Mouse (Mus musculus) embryonic facial prominence, embryonic 13.5 days (tissue): Measurements from ENCODE around the gene Il12a. TPM values are rescaled to one million over a fixed set of nuclear protein-coding genes. Genes with fewer than 3 reads are reported as not detected.

Experiments used
- ATAC-seq: fragments of 200-750 bp; cut with Nextera tagmentation; 2 replicates; pipeline ENCODE4 v1.8.0; 2017; ENCODE audit warnings: low read depth; ENCODE audit not compliant: insufficient number of reproducible peaks, insufficient read depth, low FRiP score, low TSS enrichment
- H3K27ac ChIP-seq: fragments of 300-500 bp; sonication (generic); 2 replicates; pipeline ENCODE4 v1.5.1; 2015; ENCODE audit warnings: moderate library complexity, mild to moderate bottlenecking, inconsistent platforms
- H3K27me3 ChIP-seq: fragments of 300-500 bp; sonication (generic); 2 replicates; pipeline ENCODE4 v1.6.1; 2015; ENCODE audit warnings: mild to moderate bottlenecking, inconsistent platforms
- H3K36me3 ChIP-seq: fragments of 300-500 bp; sonication (generic); 2 replicates; pipeline ENCODE4 v1.6.1; 2015; ENCODE audit warnings: mild to moderate bottlenecking, inconsistent platforms
- H3K4me1 ChIP-seq: fragments of 300-500 bp; sonication (generic); 2 replicates; pipeline ENCODE4 v1.6.1; 2015; ENCODE audit warnings: inconsistent platforms
- H3K4me2 ChIP-seq: fragments of 300-500 bp; sonication (generic); 2 replicates; pipeline ENCODE4 v1.6.1; 2015; ENCODE audit warnings: moderate library complexity, mild to moderate bottlenecking, inconsistent platforms
- H3K4me3 ChIP-seq: fragments of 300-500 bp; sonication (generic); 2 replicates; pipeline ENCODE4 v1.5.1; 2015; ENCODE audit warnings: mild to moderate bottlenecking, inconsistent platforms
- H3K9ac ChIP-seq: fragments of 300-500 bp; sonication (generic); 2 replicates; pipeline ENCODE4 v1.6.1; 2015; ENCODE audit warnings: mild to moderate bottlenecking, inconsistent platforms
- H3K9me3 ChIP-seq: fragments of 300-500 bp; sonication (generic); 2 replicates; pipeline ENCODE4 v1.6.1; 2016; ENCODE audit warnings: inconsistent platforms
- WGBS: fragments of 180-500 bp; shearing (Covaris S2); methylation state at CpG from one replicate; pipeline ENCODE4 v1.1.7; 2015; ENCODE audit warnings: mixed read lengths; 5-methylcytosine and 5-hydroxymethylcytosine counted together
- polyA plus RNA-seq: library from polyadenylated mRNA; unstranded; fragments of >200 nt; fragmentation: Nextera tagmentation; extraction: Ambion mirVana; gene quantifications from 2 replicates; pipeline ENCODE4 v1.2.1, GENCODE M21; 2015

Gene Il12a
- polyA plus RNA-seq, 1 experiment from 2014 or later, result 0.22 TPM

GRCm38 (mm10) chr3:68691100-68691778 lies 795 bp downstream of the Il12a start:
- Histone ChIP-seq H3K27ac (no peak overlapping the region), H3K27me3 (no peaks in the 10 kb centered on the region), H3K4me3 (no peak overlapping the region), H3K9me3 (no peaks in the 10 kb centered on the region), H3K4me2 (no peak overlapping the region), H3K4me1 (peaks cover 18% of the 10 kb centered on the region), H3K9ac (no peak overlapping the region), H3K36me3 (no peaks in the 10 kb centered on the region)
- WGBS, result 83% methylated on average over 28 of the region's 28 CpGs
- no peak for ATAC-seq

- ATAC-seq, result no peak
- H3K36me3 ChIP-seq, result no peaks in the 10 kb centered on the region
- no peak overlapping the region for H3K4me2 ChIP-seq
- 87% methylated on average over 7 of the region's 7 CpGs for WGBS
- H3K4me3 ChIP-seq, result no peak overlapping the region
- H3K9ac ChIP-seq, result no peak overlapping the region
- peaks cover 18% of the 10 kb centered on the region for H3K4me1 ChIP-seq
- H3K27ac ChIP-seq, result no peak overlapping the region
- no peaks in the 10 kb centered on the region for H3K27me3 ChIP-seq
- no peaks in the 10 kb centered on the region for H3K9me3 ChIP-seq
These were observed 1.6 kb downstream of the Il12a start for GRCm38 (mm10) chr3:68691938-68692599.

GRCm38 (mm10) chr3:68692600-68693225 lies 2.3 kb downstream of the Il12a start:
- 70% methylated on average over 11 of the region's 11 CpGs for WGBS
- Histone ChIP-seq H3K27me3 (no peaks in the 10 kb centered on the region), H3K27ac (no peak overlapping the region)

GRCm38 (mm10) chr3:68693441-68694048 lies 3.1 kb downstream of the Il12a start:
- H3K27me3 ChIP-seq, result no peaks in the 10 kb centered on the region
- H3K4me1 ChIP-seq, result peaks cover 18% of the 10 kb centered on the region
- H3K36me3 ChIP-seq, result no peaks in the 10 kb centered on the region
- 54% methylated on average over 11 of the region's 11 CpGs for WGBS
- H3K4me2 ChIP-seq, result no peak overlapping the region
- H3K9me3 ChIP-seq, result no peaks in the 10 kb centered on the region
- ATAC-seq, result no peak
- no peak overlapping the region for H3K9ac ChIP-seq
- H3K27ac ChIP-seq, result no peak overlapping the region
- no peak overlapping the region for H3K4me3 ChIP-seq

More at GRCm38 (mm10) chr3:68692600-68693225, 2.3 kb downstream of the Il12a start:
- H3K4me3 ChIP-seq, result no peak overlapping the region
- no peaks in the 10 kb centered on the region for H3K36me3 ChIP-seq
- no peak overlapping the region for H3K9ac ChIP-seq
- no peak for ATAC-seq
- no peaks in the 10 kb centered on the region for H3K9me3 ChIP-seq
- peaks cover 18% of the 10 kb centered on the region for H3K4me1 ChIP-seq
- no peak overlapping the region for H3K4me2 ChIP-seq

- H3K9me3 ChIP-seq, result no peaks in the 10 kb centered on the region
- no peaks in the 10 kb centered on the region for H3K27me3 ChIP-seq
- no peak overlapping the region for H3K9ac ChIP-seq
- no peak overlapping the region for H3K4me2 ChIP-seq
- H3K4me1 ChIP-seq, result peaks cover 18% of the 10 kb centered on the region
- no peak overlapping the region for H3K4me3 ChIP-seq
- H3K36me3 ChIP-seq, result no peaks in the 10 kb centered on the region
- 91% methylated on average over 5 of the region's 5 CpGs for WGBS
- ATAC-seq, result no peak
- no peak overlapping the region for H3K27ac ChIP-seq
These were observed 4.9 kb downstream of the Il12a start for GRCm38 (mm10) chr3:68695321-68695720.

GRCm38 (mm10) chr3:68696495-68697200 lies 6.2 kb downstream of the Il12a start:
- Histone ChIP-seq H3K36me3 (no peaks in the 10 kb centered on the region), H3K27ac (no peak overlapping the region), H3K4me1 (peaks cover 18% of the 10 kb centered on the region), H3K9ac (no peak overlapping the region), H3K4me2 (no peak overlapping the region), H3K27me3 (no peaks in the 10 kb centered on the region), H3K9me3 (no peaks in the 10 kb centered on the region), H3K4me3 (no peak overlapping the region)
- ATAC-seq, result no peak
- 90% methylated on average over 3 of the region's 3 CpGs for WGBS

- ATAC-seq, result no peak
- Histone ChIP-seq H3K9ac (no peak overlapping the region), H3K36me3 (no peaks in the 10 kb centered on the region), H3K4me3 (no peak overlapping the region), H3K4me2 (no peak overlapping the region), H3K9me3 (no peaks in the 10 kb centered on the region), H3K4me1 (peaks cover 5% of the 10 kb centered on the region), H3K27ac (no peak overlapping the region), H3K27me3 (no peaks in the 10 kb centered on the region)
- 89% methylated on average over 3 of the region's 3 CpGs for WGBS
These were observed 8.2 kb downstream of the Il12a start for GRCm38 (mm10) chr3:68698601-68699000.

- no peak overlapping the region for H3K4me2 ChIP-seq
- no peaks in the 10 kb centered on the region for H3K9me3 ChIP-seq
- WGBS, result 83% methylated on average over 4 of the region's 4 CpGs
- no peak overlapping the region for H3K27ac ChIP-seq
- H3K9ac ChIP-seq, result no peak overlapping the region
- H3K27me3 ChIP-seq, result no peaks in the 10 kb centered on the region
- no peak overlapping the region for H3K4me3 ChIP-seq
- no peaks in the 10 kb centered on the region for H3K36me3 ChIP-seq
- ATAC-seq, result no peak
- H3K4me1 ChIP-seq, result 0 out of 2 replicates have a peak, but pooled peaks cover 2% of the 10 kb centered on the region
These were observed 9.6 kb downstream of the Il12a start for GRCm38 (mm10) chr3:68700091-68700490.

- H3K9ac ChIP-seq, result no peak overlapping the region
- H3K4me2 ChIP-seq, result no peak overlapping the region
- no peak overlapping the region for H3K4me3 ChIP-seq
- no peaks in the 10 kb centered on the region for H3K36me3 ChIP-seq
- H3K9me3 ChIP-seq, result no peaks in the 10 kb centered on the region
- 0 out of 2 replicates have a peak, but pooled peaks cover 3% of the 10 kb centered on the region for H3K4me1 ChIP-seq
- H3K27me3 ChIP-seq, result no peaks in the 10 kb centered on the region
- 85% methylated on average over 10 of the region's 10 CpGs for WGBS
- no peak for ATAC-seq
- no peak overlapping the region for H3K27ac ChIP-seq
These were observed 15.9 kb downstream of the Il12a start for GRCm38 (mm10) chr3:68706307-68706706.

GRCm38 (mm10) chr3:68708230-68708629 lies 17.8 kb downstream of the Il12a start:
- no peaks in the 10 kb centered on the region for H3K36me3 ChIP-seq
- 45% methylated on average over 8 of the region's 8 CpGs for WGBS

GRCm38 (mm10) chr3:68709198-68709797 lies 18.9 kb downstream of the Il12a start:
- Histone ChIP-seq H3K27me3 (no peaks in the 10 kb centered on the region), H3K9me3 (no peaks in the 10 kb centered on the region), H3K4me2 (no peak overlapping the region), H3K4me1 (0 out of 2 replicates have a peak, but pooled peaks cover 3% of the 10 kb centered on the region), H3K27ac (no peak overlapping the region), H3K4me3 (no peak overlapping the region), H3K36me3 (no peaks in the 10 kb centered on the region), H3K9ac (no peak overlapping the region)
- peak; percentile 64; the same call in 1 of the 2 replicates for ATAC-seq
- 49% methylated on average over 9 of the region's 9 CpGs for WGBS

More at GRCm38 (mm10) chr3:68708230-68708629, 17.8 kb downstream of the Il12a start:
- no peak overlapping the region for H3K4me3 ChIP-seq
- H3K4me1 ChIP-seq, result 0 out of 2 replicates have a peak, but pooled peaks cover 3% of the 10 kb centered on the region
- no peaks in the 10 kb centered on the region for H3K9me3 ChIP-seq
- H3K9ac ChIP-seq, result no peak overlapping the region
- H3K27me3 ChIP-seq, result no peaks in the 10 kb centered on the region
- no peak overlapping the region for H3K27ac ChIP-seq
- no peak overlapping the region for H3K4me2 ChIP-seq
- ATAC-seq, result no peak
